Comparison of ENCODE assay signal across 9 mouse cellular contexts in the genomic region with DNA sequence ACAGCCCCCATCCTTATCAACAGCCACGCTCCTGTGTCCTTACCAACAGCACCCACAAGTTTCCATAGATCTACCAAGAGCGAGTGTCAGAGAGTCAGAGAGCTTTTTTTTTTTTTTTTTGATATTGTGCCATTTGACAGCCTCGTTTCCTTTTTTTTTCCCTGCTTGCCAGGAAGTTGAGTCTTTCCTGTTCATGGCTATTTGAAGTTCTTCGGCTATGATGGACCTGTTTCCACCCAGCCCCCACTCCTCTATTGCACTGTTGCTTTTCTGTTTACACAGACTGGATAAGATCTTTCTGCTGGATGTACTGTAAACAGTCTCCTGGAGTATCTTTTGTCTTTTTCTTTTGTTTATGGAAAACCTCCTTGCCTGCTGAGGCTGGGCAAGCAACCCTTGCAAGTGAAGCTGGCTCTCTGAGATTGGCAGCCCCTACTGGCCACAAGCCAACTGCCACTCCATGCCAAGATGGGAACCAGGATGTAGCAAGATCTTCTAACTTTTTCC.
DNase-seq lines count a peak whose midpoint lies in the region; TF ChIP-seq lines count a peak whose summit lies in the region.
"Had no signal": no experiment of that assay in that cellular context is flagged by ENCODE, and none has a peak within 500 bp of the region (broad histone marks: within the 10 kb centered on the region; RNA-seq: fewer than 3 reads in every experiment).

No protein-coding gene starts in this region.

- H3K9ac ChIP-seq in MEL (ENCODE audit: control insufficient read depth, low read depth, low read length, poor library complexity, severe bottlenecking) = no peak overlapping the region

- no peaks in the 10 kb centered on the region for H3K27me3 ChIP-seq in heart, embryonic 10.5 days (ENCODE audit: insufficient read depth, poor library complexity, severe bottlenecking)
- H3K27me3 ChIP-seq in MEL (ENCODE audit: control insufficient read depth in 1 of 2, insufficient read depth in 2 of 2, low read length in 2 of 2) = no peaks in the 10 kb centered on the region

- no peaks in the 10 kb centered on the region for H3K36me3 ChIP-seq in heart, embryonic 10.5 days
- H3K36me3 ChIP-seq in MEL (ENCODE audit: control insufficient read depth in 1 of 2, insufficient read depth in 2 of 2, low read length in 2 of 2) = no peaks in the 10 kb centered on the region

- no peak for TF ChIP-seq RAD21 in MEL (IDR thresholded peaks at IDR 0.05; ENCODE audit: low read depth, low read length)

- TF ChIP-seq POLR2A in MEL (IDR thresholded peaks at IDR 0.05; ENCODE audit: control insufficient read depth in 1 of 2, insufficient read depth in 1 of 2, low read depth in 1 of 2, low read length in 2 of 2, poor library complexity in 1 of 2) = no peak

- TF ChIP-seq EP300 in MEL (IDR thresholded peaks at IDR 0.05; ENCODE audit: low read depth in 1 of 2, low read length in 2 of 2) = no peak

- DNase-seq in heart, postnatal 4 days = peak; percentile 44
- no peak for DNase-seq in heart, embryonic 10.5 days (ENCODE audit: low spot score)
- DNase-seq in 3T3-L1 (ENCODE audit: low read depth, low spot score) (peak; percentile 10), MEL (ENCODE audit: low read depth, low spot score) (peak; percentile 13)
- DNase-seq in kidney, postnatal 10 days = peak; percentile 59
- DNase-seq in thymus, postnatal 10 days (ENCODE audit: low spot score in 2 of 2) = no peak
- DNase-seq in urinary bladder, postnatal 4 days (ENCODE audit: low spot score in 2 of 2) = no peak
- no peak for DNase-seq in gastrocnemius, adult 8-10 months (ENCODE audit: low spot score in 2 of 2)

- H3K79me2 ChIP-seq in MEL (ENCODE audit: control insufficient read depth, insufficient read depth, low read length, poor library complexity) = no peaks in the 10 kb centered on the region

- no peaks in the 10 kb centered on the region for H3K4me1 ChIP-seq in heart, embryonic 10.5 days
- H3K4me1 ChIP-seq in MEL (ENCODE audit: control insufficient read depth in 1 of 2, insufficient read depth in 2 of 2, low read length in 2 of 2) = no peaks in the 10 kb centered on the region

- no peak overlapping the region for H3K27ac ChIP-seq in heart, embryonic 10.5 days
- H3K27ac ChIP-seq in MEL (ENCODE audit: control insufficient read depth, low read depth, low read length) = no peak overlapping the region
- H3K27ac ChIP-seq: macrophage had no signal

- 33% methylated on average over 4 of the region's 4 CpGs for WGBS in heart, embryonic 10.5 days

- no peaks in the 10 kb centered on the region for H3K9me3 ChIP-seq in heart, embryonic 10.5 days
- no peaks in the 10 kb centered on the region for H3K9me3 ChIP-seq in MEL (replicated peaks; ENCODE audit: insufficient read depth, low read length)

- TF ChIP-seq CTCF in MEL (IDR thresholded peaks at IDR 0.05 in 2 of 3, conservative IDR thresholded peaks at IDR 0.05 in 1 of 3; ENCODE audit: control insufficient read depth in 1 of 3, insufficient read depth in 1 of 3, low read depth in 2 of 3, low read length in 3 of 3, poor library complexity in 1 of 3, severe bottlenecking in 1 of 3) = no peak

- H3K4me3 ChIP-seq in heart, embryonic 10.5 days = no peak overlapping the region
- no peak overlapping the region for H3K4me3 ChIP-seq in MEL (ENCODE audit: control insufficient read depth in 1 of 2, insufficient read depth in 1 of 2, low read depth in 2 of 2, low read length in 2 of 2)

TF ChIP-seq in MEL, 35 proteins besides CTCF, POLR2A, EP300 and RAD21:
- TF ChIP-seq MAX (IDR thresholded peaks at IDR 0.05; ENCODE audit: low read length) = no peak
- no peak for TF ChIP-seq ETS1 (IDR thresholded peaks at IDR 0.05; ENCODE audit: low read depth, low read length)
- no peak for TF ChIP-seq CHD1 (IDR thresholded peaks at IDR 0.05; ENCODE audit: low read depth, low read length)
- peak; percentile 77 for TF ChIP-seq ZNF384 (IDR thresholded peaks at IDR 0.05; ENCODE audit: low read depth, low read length)
- no peak for TF ChIP-seq USF2 (IDR thresholded peaks at IDR 0.05; ENCODE audit: borderline replicate concordance in 1 of 2, insufficient read depth in 1 of 2, low read depth in 1 of 2, low read length in 2 of 2)

Comparison
In these comparisons a context has a peak if more than half of its experiments do, and no peak if none do; other contexts are left out.
1. DNase-seq: peak in heart, postnatal 4 days (single experiment), 3T3-L1 (single experiment), MEL (single experiment) and kidney, postnatal 10 days (single experiment); none in heart, embryonic 10.5 days (single experiment), thymus, postnatal 10 days (0 of 2), urinary bladder, postnatal 4 days (0 of 2) and gastrocnemius, adult 8-10 months (0 of 2).